Mouse (Mus musculus) MEL (cell line): ENCODE data around the gene Sash1.

Experiments used
- CHD2 ChIP-seq: IDR thresholded peaks from 2 replicates; pipeline ENCODE4 v1.6.1; 2011; ENCODE audit warnings: low read length, improper control_type of control experiment
- CTCF ChIP-seq, 3 experiments: IDR thresholded peaks in 2 of 3; conservative IDR thresholded peaks in 1 of 3; 2 replicates each; pipeline ENCODE4 v1.5.1; 2011 to 2012; ENCODE audit warnings: low read length in 3 of 3, low read depth in 2 of 3, mild to moderate bottlenecking in 2 of 3, improper control_type of control experiment in 1 of 3, inconsistent platforms in 1 of 3, mixed read lengths in 1 of 3, moderate library complexity in 1 of 3; ENCODE audit not compliant: control insufficient read depth in 1 of 3, insufficient read depth in 1 of 3, poor library complexity in 1 of 3, severe bottlenecking in 1 of 3
- EP300 ChIP-seq, 2 experiments: IDR thresholded peaks; 2 replicates each; pipeline ENCODE4 v1.6.1; 2011; ENCODE audit warnings: improper control_type of control experiment in 2 of 2, low read length in 2 of 2, low read depth in 1 of 2, mild to moderate bottlenecking in 1 of 2
- GATA1 ChIP-seq: IDR thresholded peaks from 2 replicates; pipeline ENCODE4 v1.6.1; 2011; ENCODE audit warnings: low read depth, low read length, improper control_type of control experiment
- JUND ChIP-seq: IDR thresholded peaks from 2 replicates; pipeline ENCODE4 v1.6.1; 2011; ENCODE audit warnings: low read depth, mild to moderate bottlenecking, improper control_type of control experiment, low read length
- MXI1 ChIP-seq: IDR thresholded peaks from 2 replicates; pipeline ENCODE4 v1.6.1; 2011; ENCODE audit warnings: mild to moderate bottlenecking, low read depth, low read length, improper control_type of control experiment
- NELFE ChIP-seq: IDR thresholded peaks from 2 replicates; pipeline ENCODE4 v1.6.1; 2011; ENCODE audit warnings: low read depth, low read length, improper control_type of control experiment
- POLR2A ChIP-seq, 2 experiments: IDR thresholded peaks; 2 replicates each; pipeline ENCODE4 v1.6.1; 2011 to 2012; ENCODE audit warnings: low read length in 2 of 2, mild to moderate bottlenecking in 2 of 2, control low read depth in 1 of 2, improper control_type of control experiment in 1 of 2, low read depth in 1 of 2, moderate library complexity in 1 of 2; ENCODE audit not compliant: control insufficient read depth in 1 of 2, insufficient read depth in 1 of 2, poor library complexity in 1 of 2
- POLR2AphosphoS2 ChIP-seq: IDR thresholded peaks from 2 replicates; pipeline ENCODE4 v1.6.1; 2011; ENCODE audit warnings: low read length, improper control_type of control experiment
- SMC3 ChIP-seq: IDR thresholded peaks from 2 replicates; pipeline ENCODE4 v1.6.1; 2011; ENCODE audit warnings: low read depth, low read length, improper control_type of control experiment
- TAL1 ChIP-seq: IDR thresholded peaks from 2 replicates; pipeline ENCODE4 v1.6.1; 2012; ENCODE audit warnings: mild to moderate bottlenecking, inconsistent platforms, low read length, moderate library complexity, mixed read lengths
- UBTF ChIP-seq: IDR thresholded peaks from 2 replicates; pipeline ENCODE4 v1.6.1; 2012; ENCODE audit warnings: low read depth, mild to moderate bottlenecking, inconsistent platforms, low read length, improper control_type of control experiment, moderate library complexity, borderline replicate concordance; ENCODE audit not compliant: insufficient read depth
- USF1 ChIP-seq: IDR thresholded peaks from 2 replicates; pipeline ENCODE4 v1.6.1; 2014; ENCODE audit warnings: low read depth, mild to moderate bottlenecking, inconsistent platforms, low read length, improper control_type of control experiment, moderate library complexity
- ZC3H11A ChIP-seq: IDR thresholded peaks from 2 replicates; pipeline ENCODE4 v1.6.1; 2012; ENCODE audit warnings: low read depth, mild to moderate bottlenecking, inconsistent platforms, low read length, improper control_type of control experiment

DNA sequence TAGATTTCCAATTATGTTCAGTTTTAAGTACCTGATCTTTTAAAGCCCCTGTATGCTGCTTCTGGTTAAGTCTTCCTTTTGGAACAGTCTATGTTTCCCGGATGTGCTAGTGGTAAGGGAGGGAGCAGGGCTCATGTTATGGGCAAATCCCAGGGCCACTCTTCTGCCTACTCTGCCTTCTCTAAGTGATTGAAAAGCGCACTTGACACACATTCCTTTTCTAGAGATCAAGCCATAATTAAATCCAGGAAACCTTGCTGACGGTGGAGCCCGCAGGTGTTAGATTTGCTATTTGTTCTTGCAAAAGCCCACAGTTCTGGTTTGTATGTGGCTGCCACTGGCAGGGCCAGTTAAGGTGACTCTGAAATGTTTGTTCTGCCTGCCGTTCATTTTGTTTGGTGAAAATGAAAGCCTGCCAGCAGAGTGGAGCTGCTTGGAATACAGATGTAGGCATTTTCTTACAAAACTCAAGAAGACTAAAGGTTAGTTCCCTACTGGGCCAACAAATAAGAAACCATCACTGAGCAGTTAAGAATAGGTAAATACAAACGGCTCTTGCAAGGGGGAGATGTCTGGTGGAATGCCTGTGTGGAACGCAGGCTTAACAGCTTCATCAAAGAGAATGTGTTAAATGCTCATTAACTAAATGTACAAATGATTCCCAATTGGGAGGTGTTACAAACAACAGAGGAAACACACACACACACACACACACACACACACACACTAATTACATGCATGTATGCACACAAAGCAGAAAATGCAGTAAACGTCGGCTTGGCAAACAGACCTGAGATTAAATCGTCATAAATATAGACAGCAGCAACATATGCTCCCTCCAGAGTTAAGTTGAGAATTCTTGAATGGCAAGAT, 43.1 kb upstream of the Sash1 start:
- TF ChIP-seq CTCF (IDR thresholded peaks at IDR 0.05 in 2 of 3, conservative IDR thresholded peaks at IDR 0.05 in 1 of 3; ENCODE audit: control insufficient read depth in 1 of 3, insufficient read depth in 1 of 3, low read depth in 2 of 3, low read length in 3 of 3, poor library complexity in 1 of 3, severe bottlenecking in 1 of 3) (no peak), POLR2A (IDR thresholded peaks at IDR 0.05; ENCODE audit: control insufficient read depth in 1 of 2, insufficient read depth in 1 of 2, low read depth in 1 of 2, low read length in 2 of 2, poor library complexity in 1 of 2) (no peak), SMC3 (no peak), ZC3H11A (no peak), JUND (no peak), MXI1 (no peak), USF1 (no peak), TAL1 (no peak), EP300 (IDR thresholded peaks at IDR 0.05; ENCODE audit: low read depth in 1 of 2, low read length in 2 of 2) (no peak), POLR2AphosphoS2 (no peak), CHD2 (no peak), NELFE (no peak), GATA1 (no peak), UBTF (no peak)
